Comparison of ENCODE assay signal across 8 mouse cellular contexts in genomic region chr6:50377742-50378720, GRCm38 (mm10).
DNase-seq lines count a peak whose midpoint lies in the region; ATAC-seq lines count a peak whose summit lies in the region.

No protein-coding gene starts in this region.

- DNase-seq in adrenal gland, adult (ENCODE audit: inconsistent age in 2 of 2, low spot score in 1 of 2): peak; percentile 45 to 64
- no peak for DNase-seq in adrenal gland, adult 2 months
- DNase-seq in 3134 (ENCODE audit: extremely low read depth, insufficient read length, low spot score): peak; percentile 45
- peak; percentile 35 for DNase-seq in embryonic facial prominence, embryonic 14.5 days (ENCODE audit: low spot score)
- DNase-seq in thymus, adult 18-20 months: peak; percentile 32 to 56
- DNase-seq in gastrocnemius, postnatal 4 days (ENCODE audit: low spot score in 2 of 2): no peak

- H3K27ac ChIP-seq in embryonic facial prominence, embryonic 14.5 days (replicated peaks; ENCODE audit: low read depth, low read length): 0 out of 2 replicates have a peak overlapping the region, but pooled peaks have one; percentile 62
- peak overlapping the region; percentile 58 for H3K27ac ChIP-seq in liver, embryonic 16.5 days (ENCODE audit: low read length)
- no peak overlapping the region for H3K27ac ChIP-seq in midbrain, embryonic 13.5 days

- no peaks in the 10 kb centered on the region for H3K27me3 ChIP-seq in embryonic facial prominence, embryonic 14.5 days (replicated peaks; ENCODE audit: control insufficient read depth, insufficient read depth, low read length)
- H3K27me3 ChIP-seq in liver, embryonic 16.5 days (ENCODE audit: control insufficient read depth, insufficient read depth, low read depth, low read length): no peaks in the 10 kb centered on the region
- H3K27me3 ChIP-seq in midbrain, embryonic 13.5 days: no peaks in the 10 kb centered on the region

- H3K9me3 ChIP-seq in embryonic facial prominence, embryonic 14.5 days (ENCODE audit: control insufficient read depth, low read length): no peaks in the 10 kb centered on the region
- H3K9me3 ChIP-seq in liver, embryonic 16.5 days (replicated peaks; ENCODE audit: control insufficient read depth, low read length): no peaks in the 10 kb centered on the region
- no peaks in the 10 kb centered on the region for H3K9me3 ChIP-seq in midbrain, embryonic 13.5 days

- WGBS in embryonic facial prominence, embryonic 14.5 days: 57% methylated on average over 21 of the region's 21 CpGs
- WGBS in liver, embryonic 16.5 days (ENCODE audit: insufficient replicate concordance): 32% methylated on average over 21 of the region's 21 CpGs
- 84% methylated on average over 21 of the region's 21 CpGs for WGBS in midbrain, embryonic 13.5 days

- H3K36me3 ChIP-seq in embryonic facial prominence, embryonic 14.5 days (ENCODE audit: control insufficient read depth, insufficient read depth, low read length): no peaks in the 10 kb centered on the region
- H3K36me3 ChIP-seq in liver, embryonic 16.5 days (ENCODE audit: control insufficient read depth, insufficient read depth): no peaks in the 10 kb centered on the region
- H3K36me3 ChIP-seq in midbrain, embryonic 13.5 days: no peaks in the 10 kb centered on the region

- ATAC-seq in embryonic facial prominence, embryonic 14.5 days (ENCODE audit: low read depth): 0 out of 2 replicates have a peak, but pooled peaks have one; percentile 5
- peak; percentile 54 for ATAC-seq in liver, embryonic 16.5 days (ENCODE audit: low read depth)
- ATAC-seq in midbrain, embryonic 13.5 days: no peak

- H3K9ac ChIP-seq in embryonic facial prominence, embryonic 14.5 days (ENCODE audit: low read depth, low read length): no peak overlapping the region
- no peak overlapping the region for H3K9ac ChIP-seq in liver, embryonic 16.5 days (ENCODE audit: low read depth, low read length)
- H3K9ac ChIP-seq in midbrain, embryonic 13.5 days (replicated peaks): no peak overlapping the region

- peaks cover 43% of the 10 kb centered on the region for H3K4me1 ChIP-seq in embryonic facial prominence, embryonic 14.5 days (ENCODE audit: control insufficient read depth, insufficient read depth, low read length)
- no peaks in the 10 kb centered on the region; the same call in none of the 2 replicates for H3K4me1 ChIP-seq in liver, embryonic 16.5 days (ENCODE audit: control insufficient read depth, low read depth, low read length)
- H3K4me1 ChIP-seq in midbrain, embryonic 13.5 days (replicated peaks): peaks cover 7% of the 10 kb centered on the region

- H3K4me3 ChIP-seq in embryonic facial prominence, embryonic 14.5 days (ENCODE audit: low read depth, low read length): no peak overlapping the region
- no peak overlapping the region for H3K4me3 ChIP-seq in liver, embryonic 16.5 days (ENCODE audit: low read depth, low read length)
- H3K4me3 ChIP-seq in midbrain, embryonic 13.5 days (replicated peaks): no peak overlapping the region

- H3K4me2 ChIP-seq in embryonic facial prominence, embryonic 14.5 days (ENCODE audit: low read depth, low read length): no peak overlapping the region
- H3K4me2 ChIP-seq in liver, embryonic 16.5 days (ENCODE audit: low read depth, low read length): no peak overlapping the region; the same call in 1 of the 2 replicates
- no peak overlapping the region for H3K4me2 ChIP-seq in midbrain, embryonic 13.5 days (replicated peaks)

Comparison
In these comparisons a context has a peak if more than half of its experiments do, and no peak if none do; other contexts are left out.
1. DNase-seq: peak in adrenal gland, adult (2 of 2), 3134 (single experiment), embryonic facial prominence, embryonic 14.5 days (single experiment) and thymus, adult 18-20 months (2 of 2); none in adrenal gland, adult 2 months (single experiment) and gastrocnemius, postnatal 4 days (0 of 2).